Mouse (Mus musculus): ENCODE measurements at regions not wholly inside any gene's neighbourhood (a gene's known extent, or its start where the extent isn't known, plus 50 kb on each side); places are given as distances from the start of the nearest gene placed in this dataset.
"Not testable (repeated sequence)": the region's sequence is repeated elsewhere in the genome, so short reads cannot be mapped to it uniquely, and the experiment has no call there.

- not testable (repeated sequence) for H3K9me3 ChIP-seq (ENCODE audit: control insufficient read depth, low read length); H3K4me3 ChIP-seq (ENCODE audit: low read length); H3K4me2 ChIP-seq (ENCODE audit: low read depth, low read length); H3K9ac ChIP-seq (ENCODE audit: low read length); H3K36me3 ChIP-seq (ENCODE audit: control insufficient read depth, insufficient read depth, low read length); ATAC-seq (ENCODE audit: low read depth); H3K27me3 ChIP-seq (ENCODE audit: control insufficient read depth, insufficient read depth, low read depth, low read length); H3K27ac ChIP-seq (ENCODE audit: low read length)
- 71% methylated on average over 3 of the region's 4 CpGs for WGBS
- peaks cover 16% of the 10 kb centered on the region for H3K4me1 ChIP-seq (replicated peaks; ENCODE audit: control insufficient read depth, insufficient read depth, low read length)
These were observed 62.1 kb upstream of the Zfp366 start for GRCm38 (mm10) chr13:99122539-99122938.

DNA sequence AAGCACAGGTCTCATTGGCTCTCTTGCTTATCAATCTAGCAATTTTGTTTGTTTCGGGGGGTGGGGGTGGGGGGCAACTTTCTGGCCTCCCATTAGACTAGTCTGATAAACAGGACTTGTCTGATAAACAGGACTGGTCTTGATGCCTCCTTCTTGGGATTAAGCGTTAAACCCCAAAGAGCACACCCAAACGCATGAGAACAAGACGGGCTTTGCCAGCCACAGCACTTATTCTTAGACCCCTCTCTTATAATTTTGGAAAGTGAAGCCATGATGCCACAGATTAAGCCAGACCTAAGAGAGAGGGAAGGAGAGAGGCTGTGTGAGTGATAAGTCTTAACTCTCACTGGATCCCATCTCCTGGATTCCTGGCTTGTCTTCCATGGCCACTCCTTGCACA, 63.5 kb upstream of the Zfp366 start:
- H3K36me3 ChIP-seq (ENCODE audit: control insufficient read depth, insufficient read depth, low read length), result no peaks in the 10 kb centered on the region
- no peak overlapping the region for H3K27ac ChIP-seq (ENCODE audit: low read length)
- no peaks in the 10 kb centered on the region for H3K27me3 ChIP-seq (ENCODE audit: control insufficient read depth, insufficient read depth, low read depth, low read length)
- H3K9me3 ChIP-seq (ENCODE audit: control insufficient read depth, low read length), result no peaks in the 10 kb centered on the region
- H3K4me1 ChIP-seq (replicated peaks; ENCODE audit: control insufficient read depth, insufficient read depth, low read length), result peaks cover 16% of the 10 kb centered on the region
- ATAC-seq (ENCODE audit: low read depth), result no peak
- WGBS, result 99% methylated on average over 4 of the region's 4 CpGs
- no peak overlapping the region for H3K9ac ChIP-seq (ENCODE audit: low read length)
- no peak overlapping the region for H3K4me2 ChIP-seq (ENCODE audit: low read depth, low read length)
- H3K4me3 ChIP-seq (ENCODE audit: low read length), result no peak overlapping the region

DNA sequence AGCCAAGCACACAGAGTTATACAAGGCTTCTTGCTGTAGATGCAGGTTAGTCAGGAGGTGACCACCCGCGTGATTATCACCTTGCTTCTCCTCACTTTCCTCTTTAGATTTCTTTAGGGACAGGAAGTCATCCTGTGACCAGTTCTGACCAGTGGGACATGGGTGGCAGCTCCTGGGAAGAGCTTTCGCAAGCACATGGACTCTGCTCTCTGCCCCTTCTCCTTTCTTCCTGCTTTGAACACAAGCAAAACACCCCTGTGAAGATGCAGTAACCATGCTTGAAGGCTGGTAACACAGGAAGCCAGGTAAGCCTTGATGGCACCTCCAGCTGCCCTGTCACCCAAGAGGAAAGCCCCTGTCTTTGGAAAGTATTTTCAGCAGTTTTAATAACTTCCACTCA, 64.7 kb upstream of the Zfp366 start:
- H3K36me3 ChIP-seq (ENCODE audit: control insufficient read depth, insufficient read depth, low read length), result no peaks in the 10 kb centered on the region
- no peak overlapping the region for H3K4me3 ChIP-seq (ENCODE audit: low read length)
- H3K27me3 ChIP-seq (ENCODE audit: control insufficient read depth, insufficient read depth, low read depth, low read length), result no peaks in the 10 kb centered on the region
- H3K4me1 ChIP-seq (replicated peaks; ENCODE audit: control insufficient read depth, insufficient read depth, low read length), result peaks cover 8% of the 10 kb centered on the region
- no peaks in the 10 kb centered on the region for H3K9me3 ChIP-seq (ENCODE audit: control insufficient read depth, low read length)
- WGBS, result 84% methylated on average over 3 of the region's 3 CpGs
- H3K4me2 ChIP-seq (ENCODE audit: low read depth, low read length), result no peak overlapping the region
- no peak overlapping the region for H3K9ac ChIP-seq (ENCODE audit: low read length)
- no peak for ATAC-seq (ENCODE audit: low read depth)
- H3K27ac ChIP-seq (ENCODE audit: low read length), result no peak overlapping the region

GRCm38 (mm10) chr13:99118901-99119300, 65.7 kb upstream of the Zfp366 start:
- Histone ChIP-seq H3K4me3 (ENCODE audit: low read length) (no peak overlapping the region), H3K27me3 (ENCODE audit: control insufficient read depth, insufficient read depth, low read depth, low read length) (no peaks in the 10 kb centered on the region), H3K36me3 (ENCODE audit: control insufficient read depth, insufficient read depth, low read length) (no peaks in the 10 kb centered on the region), H3K9ac (ENCODE audit: low read length) (no peak overlapping the region), H3K4me1 (replicated peaks; ENCODE audit: control insufficient read depth, insufficient read depth, low read length) (no peaks in the 10 kb centered on the region; the same call in 1 of the 2 replicates), H3K9me3 (ENCODE audit: control insufficient read depth, low read length) (no peaks in the 10 kb centered on the region), H3K4me2 (ENCODE audit: low read depth, low read length) (no peak overlapping the region), H3K27ac (ENCODE audit: low read length) (no peak overlapping the region)
- ATAC-seq (ENCODE audit: low read depth), result no peak
- 68% methylated on average over 7 of the region's 7 CpGs for WGBS

GRCm38 (mm10) chr13:99115541-99115940, 69.1 kb upstream of the Zfp366 start:
- 64% methylated on average over 7 of the region's 7 CpGs for whole genome bisulfite sequencing
- no peak for ATAC-seq (ENCODE audit: low read depth)
- H3K4me1 ChIP-seq (replicated peaks; ENCODE audit: control insufficient read depth, insufficient read depth, low read length), result no peaks in the 10 kb centered on the region
- no peaks in the 10 kb centered on the region for H3K9me3 ChIP-seq (ENCODE audit: control insufficient read depth, low read length)
- H3K4me2 ChIP-seq (ENCODE audit: low read depth, low read length), result no peak overlapping the region
- no peaks in the 10 kb centered on the region for H3K36me3 ChIP-seq (ENCODE audit: control insufficient read depth, insufficient read depth, low read length)
- no peak overlapping the region for H3K27ac ChIP-seq (ENCODE audit: low read length)
- H3K27me3 ChIP-seq (ENCODE audit: control insufficient read depth, insufficient read depth, low read depth, low read length), result no peaks in the 10 kb centered on the region
- H3K9ac ChIP-seq (ENCODE audit: low read length), result no peak overlapping the region
- H3K4me3 ChIP-seq (ENCODE audit: low read length), result no peak overlapping the region

GRCm38 (mm10) chr13:99114565-99114964, 70.1 kb upstream of the Zfp366 start:
- Histone ChIP-seq H3K4me3 (ENCODE audit: low read length) (no peak overlapping the region), H3K4me2 (ENCODE audit: low read depth, low read length) (no peak overlapping the region), H3K9ac (ENCODE audit: low read length) (no peak overlapping the region), H3K27me3 (ENCODE audit: control insufficient read depth, insufficient read depth, low read depth, low read length) (no peaks in the 10 kb centered on the region), H3K27ac (ENCODE audit: low read length) (no peak overlapping the region), H3K9me3 (ENCODE audit: control insufficient read depth, low read length) (no peaks in the 10 kb centered on the region), H3K36me3 (ENCODE audit: control insufficient read depth, insufficient read depth, low read length) (no peaks in the 10 kb centered on the region), H3K4me1 (replicated peaks; ENCODE audit: control insufficient read depth, insufficient read depth, low read length) (no peaks in the 10 kb centered on the region)
- no peak for ATAC-seq (ENCODE audit: low read depth)
- WGBS, result 24% methylated on average over 3 of the region's 3 CpGs

GRCm38 (mm10) chr13:99111736-99112386, 72.8 kb upstream of the Zfp366 start:
- Histone ChIP-seq H3K4me1 (replicated peaks; ENCODE audit: control insufficient read depth, insufficient read depth, low read length) (no peaks in the 10 kb centered on the region), H3K4me3 (ENCODE audit: low read length) (no peak overlapping the region), H3K27me3 (ENCODE audit: control insufficient read depth, insufficient read depth, low read depth, low read length) (no peaks in the 10 kb centered on the region), H3K9ac (ENCODE audit: low read length) (no peak overlapping the region), H3K9me3 (ENCODE audit: control insufficient read depth, low read length) (no peaks in the 10 kb centered on the region), H3K4me2 (ENCODE audit: low read depth, low read length) (no peak overlapping the region), H3K36me3 (ENCODE audit: control insufficient read depth, insufficient read depth, low read length) (no peaks in the 10 kb centered on the region), H3K27ac (ENCODE audit: low read length) (no peak overlapping the region)
- ATAC-seq (ENCODE audit: low read depth), result no peak
- 37% methylated on average over 1 of the region's 1 CpGs for WGBS

GRCm38 (mm10) chr13:99107983-99108382, 76.6 kb upstream of the Zfp366 start:
- Histone ChIP-seq H3K27ac (ENCODE audit: low read length) (no peak overlapping the region), H3K4me3 (ENCODE audit: low read length) (no peak overlapping the region), H3K9me3 (ENCODE audit: control insufficient read depth, low read length) (no peaks in the 10 kb centered on the region), H3K27me3 (ENCODE audit: control insufficient read depth, insufficient read depth, low read depth, low read length) (no peaks in the 10 kb centered on the region), H3K4me2 (ENCODE audit: low read depth, low read length) (no peak overlapping the region), H3K36me3 (ENCODE audit: control insufficient read depth, insufficient read depth, low read length) (no peaks in the 10 kb centered on the region), H3K4me1 (replicated peaks; ENCODE audit: control insufficient read depth, insufficient read depth, low read length) (no peaks in the 10 kb centered on the region), H3K9ac (ENCODE audit: low read length) (no peak overlapping the region)
- no peak for ATAC-seq (ENCODE audit: low read depth)
- WGBS, result 49% methylated on average over 4 of the region's 4 CpGs

GRCm38 (mm10) chr13:99102089-99102681, 82.4 kb upstream of the Zfp366 start:
- no peaks in the 10 kb centered on the region for H3K4me1 ChIP-seq (replicated peaks; ENCODE audit: control insufficient read depth, insufficient read depth, low read length)
- ATAC-seq (ENCODE audit: low read depth), result peak; percentile 31; the same call in 1 of the 2 replicates
- H3K27me3 ChIP-seq (ENCODE audit: control insufficient read depth, insufficient read depth, low read depth, low read length), result no peaks in the 10 kb centered on the region

More at GRCm38 (mm10) chr13:99102089-99102681, 82.4 kb upstream of the Zfp366 start:
- H3K9me3 ChIP-seq (ENCODE audit: control insufficient read depth, low read length), result no peaks in the 10 kb centered on the region
- WGBS, result 71% methylated on average over 9 of the region's 9 CpGs
- H3K9ac ChIP-seq (ENCODE audit: low read length), result no peak overlapping the region
- H3K4me3 ChIP-seq (ENCODE audit: low read length), result no peak overlapping the region
- no peaks in the 10 kb centered on the region for H3K36me3 ChIP-seq (ENCODE audit: control insufficient read depth, insufficient read depth, low read length)
- no peak overlapping the region for H3K27ac ChIP-seq (ENCODE audit: low read length)
- H3K4me2 ChIP-seq (ENCODE audit: low read depth, low read length), result no peak overlapping the region

All from lung, embryonic 16.5 days (tissue).